Mouse (Mus musculus) urinary bladder, adult 2 months (tissue): ENCODE data around the gene Grid2. TPM values are rescaled to one million over a fixed set of nuclear protein-coding genes. Genes with fewer than 3 reads are reported as not detected.

Source experiments
- DNase-seq: peaks from one replicate; pipeline ENCODE4 v3.0.0; 2022; ENCODE audit warnings: low spot score
- polyA plus RNA-seq: library from polyadenylated mRNA; depleted of rRNA; stranded (reverse); fragments of >200 nt; gene quantifications from 2 replicates; pipeline ENCODE4 v1.2.3, GENCODE M21; 2012

The Grid2 gene
- polyA plus RNA-seq, 1 experiment = 0.14 TPM

DNA sequence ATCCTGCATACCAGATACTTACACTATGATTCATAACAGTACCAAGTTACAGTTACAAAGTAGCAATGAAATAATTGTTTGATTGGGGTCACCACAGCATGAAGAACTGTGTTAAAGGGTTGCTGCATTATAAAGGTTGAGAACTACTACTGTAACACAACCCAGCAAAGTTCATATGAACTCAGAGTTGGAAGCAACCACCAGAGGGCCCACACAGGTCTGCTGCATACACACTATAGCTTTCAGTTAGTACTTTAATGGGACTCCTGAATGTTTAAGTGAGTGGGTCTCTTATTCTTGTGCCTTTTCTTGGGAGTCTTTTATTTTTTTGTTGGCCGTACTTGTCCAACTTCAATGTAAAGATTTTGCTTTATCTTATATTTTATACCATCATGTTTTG is 1057.5 kb downstream of the Grid2 start:
- DNase-seq = no peak

GRCm38 (mm10) chr6:64326936-64327335 is 1071.3 kb downstream of the Grid2 start:
- DNase-seq = no peak

- no peak for DNase-seq
Measured at GRCm38 (mm10) chr6:64327876-64328275, 1072.2 kb downstream of the Grid2 start.

- DNase-seq = no peak
Measured at GRCm38 (mm10) chr6:64398413-64399098, 1142.9 kb downstream of the Grid2 start.

- DNase-seq = no peak
Measured at GRCm38 (mm10) chr6:64427658-64428057, 1172.0 kb downstream of the Grid2 start.

GRCm38 (mm10) chr6:64428898-64429297 is 1173.2 kb downstream of the Grid2 start:
- no peak for DNase-seq

- no peak for DNase-seq
Measured at GRCm38 (mm10) chr6:64448127-64448526, 1192.5 kb downstream of the Grid2 start.

GRCm38 (mm10) chr6:64448864-64449355 is 1193.2 kb downstream of the Grid2 start:
- no peak for DNase-seq

GRCm38 (mm10) chr6:64450770-64451169 is 1195.1 kb downstream of the Grid2 start:
- DNase-seq = no peak

DNA sequence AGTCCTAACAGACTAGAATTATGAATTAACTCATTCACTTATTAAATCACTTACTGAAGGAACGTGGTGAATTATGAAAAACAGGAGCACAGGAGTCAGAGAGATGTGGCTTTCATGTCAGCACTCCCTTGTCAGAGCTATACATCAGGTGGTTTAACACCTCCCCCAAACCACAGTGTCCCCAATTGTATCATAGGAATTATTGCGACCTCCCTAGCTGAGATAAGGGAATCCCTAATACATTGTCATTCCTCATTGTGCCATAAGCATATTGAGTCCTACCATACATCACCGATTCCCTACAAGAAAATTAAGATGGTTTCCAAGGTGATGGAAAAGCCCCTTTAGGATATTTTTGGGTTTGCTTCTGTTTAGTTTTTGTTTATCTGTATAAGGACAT is 1224.2 kb downstream of the Grid2 start:
- DNase-seq = no peak

- DNase-seq = no peak
Measured at GRCm38 (mm10) chr6:64480592-64480991, 1224.9 kb downstream of the Grid2 start.

GRCm38 (mm10) chr6:64490313-64491067 is 1234.8 kb downstream of the Grid2 start:
- no peak for DNase-seq

DNA sequence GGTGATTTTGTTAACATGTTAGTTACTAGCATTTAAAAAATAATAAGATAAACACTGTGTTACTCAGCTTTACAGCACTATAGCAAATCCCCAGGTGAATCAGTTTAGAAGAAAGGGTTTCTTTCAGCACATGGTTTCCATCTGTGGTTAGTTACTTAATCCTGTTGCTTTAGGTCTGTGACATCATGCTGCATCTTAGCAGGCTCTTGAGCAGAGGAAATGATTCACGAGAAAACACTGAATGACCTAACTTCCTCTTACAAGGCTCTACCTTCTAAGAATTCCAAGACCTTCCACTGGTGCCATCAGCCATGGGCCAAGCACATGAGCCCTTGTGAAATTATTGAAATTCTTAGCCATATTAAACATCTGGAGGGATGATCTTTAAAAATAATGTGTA is 1248.7 kb downstream of the Grid2 start:
- no peak for DNase-seq

- no peak for DNase-seq
Measured at GRCm38 (mm10) chr6:64542168-64542567, 1286.5 kb downstream of the Grid2 start.

GRCm38 (mm10) chr6:64553645-64554044 is 1298.0 kb downstream of the Grid2 start:
- DNase-seq = no peak

- DNase-seq = no peak
Measured at GRCm38 (mm10) chr6:64555220-64555619, 1299.5 kb downstream of the Grid2 start.

DNA sequence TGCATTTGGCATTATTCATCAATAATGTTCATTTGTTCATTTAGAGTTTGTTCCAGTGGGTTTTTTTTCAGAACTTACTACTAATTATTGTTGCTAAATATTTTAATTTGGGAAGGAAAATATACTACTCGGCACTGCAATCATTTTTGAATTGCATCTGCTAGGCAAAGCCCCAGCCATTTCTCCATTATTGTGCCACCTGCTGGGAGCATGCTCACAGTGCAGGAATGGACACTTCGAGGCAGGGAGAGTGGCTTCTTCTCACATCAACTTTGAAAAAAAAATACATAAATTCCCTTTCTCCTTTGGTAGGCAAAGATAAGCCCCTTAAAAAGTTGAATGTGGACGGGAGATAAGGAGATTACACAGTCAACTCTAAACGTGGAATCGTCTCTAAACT is 1312.9 kb downstream of the Grid2 start:
- DNase-seq = no peak

- DNase-seq = no peak
Measured at GRCm38 (mm10) chr6:64581338-64581737, 1325.7 kb downstream of the Grid2 start.

- DNase-seq = no peak
Measured at GRCm38 (mm10) chr6:64588487-64589205, 1333.0 kb downstream of the Grid2 start.

DNA sequence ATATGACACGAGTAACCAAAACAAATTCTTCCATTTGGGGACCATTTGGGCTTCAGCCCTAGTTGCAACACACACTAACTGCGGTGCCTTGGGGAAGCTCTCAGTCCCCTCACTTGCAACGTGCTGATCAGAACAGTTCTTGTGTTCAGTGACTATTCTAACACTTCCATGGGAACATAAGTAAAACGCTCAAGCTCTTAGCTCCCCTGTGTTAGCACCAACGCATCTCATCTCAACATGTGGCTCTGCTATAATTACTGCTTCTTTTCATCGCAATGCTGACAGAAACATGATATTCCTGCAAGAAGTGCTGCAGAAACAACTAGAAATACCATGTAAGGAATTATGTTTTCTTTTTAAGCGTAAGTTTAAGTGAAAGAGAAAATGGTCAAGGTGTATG is 1340.6 kb downstream of the Grid2 start:
- no peak for DNase-seq

DNA sequence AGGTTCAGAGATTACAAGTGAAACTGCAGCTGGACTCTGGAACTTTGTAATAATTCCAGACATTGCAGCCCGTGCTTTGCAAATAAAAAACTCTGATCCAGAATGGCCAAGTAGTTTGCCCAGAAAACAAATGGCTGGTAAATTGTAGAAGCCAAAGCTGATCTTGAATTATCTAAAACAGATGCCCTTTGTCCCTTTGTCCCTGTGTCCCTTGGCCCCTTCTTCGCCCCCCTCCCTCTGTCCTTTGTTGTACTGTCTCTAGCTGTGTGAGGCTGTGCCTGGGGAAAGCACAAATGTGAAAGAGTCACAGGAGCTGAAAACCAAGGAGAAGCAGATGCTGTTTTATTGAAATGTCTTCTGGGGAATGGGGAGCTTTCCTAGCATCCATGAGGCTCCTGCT is 1341.2 kb downstream of the Grid2 start:
- DNase-seq = no peak

DNA sequence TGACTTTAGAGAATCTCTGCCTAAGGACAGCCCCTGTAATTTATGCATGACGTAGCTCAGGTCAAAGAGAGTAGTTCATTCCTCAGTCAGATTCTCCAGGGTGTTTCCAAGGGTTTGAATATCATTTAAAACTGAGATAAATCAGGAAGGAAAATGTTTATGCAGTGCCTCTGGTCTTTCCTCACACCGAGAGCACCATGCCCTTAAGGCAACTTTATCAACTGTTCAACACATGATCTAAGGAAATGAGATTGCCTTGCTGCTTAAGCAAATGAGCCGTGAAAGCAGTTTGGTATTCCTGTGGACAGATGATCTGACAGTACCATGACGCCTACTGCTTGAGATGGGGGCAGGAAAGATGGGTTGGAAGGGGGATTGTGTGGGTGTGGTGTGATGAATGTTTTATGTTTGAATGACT is 1342.5 kb downstream of the Grid2 start:
- DNase-seq = no peak

GRCm38 (mm10) chr6:64605753-64606152 is 1350.1 kb downstream of the Grid2 start:
- no peak for DNase-seq
